Mouse (Mus musculus) cerebellum, adult 2 months (tissue): ENCODE data around the gene Armh3.

Experiments used
- CTCF ChIP-seq: fragments of 200-500 bp; IDR thresholded peaks from 2 replicates; pipeline ENCODE4 v1.5.1; 2011; ENCODE audit warnings: low read depth, mild to moderate bottlenecking, control low read depth, low read length, moderate library complexity, borderline replicate concordance; ENCODE audit not compliant: insufficient read depth
- POLR2A ChIP-seq: fragments of 200-500 bp; IDR thresholded peaks from 2 replicates; pipeline ENCODE4 v1.6.1; 2011; ENCODE audit warnings: low read length, control low read depth, borderline replicate concordance; ENCODE audit not compliant: insufficient read depth

DNA sequence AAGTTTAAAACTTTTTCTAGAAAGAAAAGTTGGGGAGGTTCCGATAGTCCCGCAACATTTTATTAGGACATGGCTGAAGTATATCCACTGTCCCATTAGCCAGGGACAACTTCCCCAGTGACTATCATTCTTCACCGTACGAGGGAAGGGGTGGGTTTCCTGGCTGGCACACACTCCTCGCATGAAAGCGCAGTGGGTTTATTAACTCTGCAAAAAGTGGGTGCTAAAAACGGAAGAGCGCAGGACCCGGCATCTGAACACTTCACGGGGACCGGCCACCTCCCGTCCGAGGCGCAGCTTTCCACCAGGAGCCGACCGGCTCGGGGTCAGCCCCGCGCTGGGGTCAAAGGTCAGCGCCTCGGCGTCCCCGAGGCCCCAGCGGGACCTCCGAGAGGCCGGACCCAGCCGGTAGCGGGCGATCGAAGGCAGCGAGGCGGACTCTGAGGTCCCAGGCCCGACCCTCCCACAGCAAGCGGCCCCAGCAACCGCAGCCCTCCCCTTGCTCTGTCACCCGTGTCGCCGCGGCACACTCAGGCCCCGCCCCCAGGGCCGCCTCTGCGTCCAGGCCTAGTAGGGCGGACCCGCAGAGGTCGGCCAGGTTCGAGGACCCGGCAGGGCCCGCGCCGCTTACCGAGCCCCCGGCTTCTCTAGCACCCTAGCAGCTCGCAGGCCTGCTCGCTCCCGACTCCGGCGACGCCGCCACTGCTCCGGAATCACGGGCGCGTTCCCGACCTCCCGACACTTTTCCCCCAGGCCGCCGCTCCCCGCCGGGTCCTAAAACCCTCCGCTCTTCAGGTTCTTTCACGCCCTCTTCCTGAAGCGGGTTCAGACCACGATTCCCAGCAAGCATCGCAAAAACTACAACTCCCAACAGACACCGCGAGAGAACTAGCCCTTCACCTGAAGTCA lies at the start of gene Armh3:
- TF ChIP-seq CTCF = no peak
- TF ChIP-seq POLR2A = peak; percentile 74; the same call in 1 of the 2 replicates
